Mouse (Mus musculus) spleen, adult 2 months (tissue): ENCODE measurements around the gene Teddm2. TPM values are rescaled to one million over a fixed set of nuclear protein-coding genes. Genes with fewer than 3 reads are reported as not detected.
"Not testable (repeated sequence)": the region's sequence is repeated elsewhere in the genome, so short reads cannot be mapped to it uniquely, and the experiment has no call there.

Experiments used
- DNase-seq, 2 experiments: peaks; one replicate each; pipeline versions ENCODE4 v3.0.0 to v3.0.0-alpha.2; 2012 to 2021; ENCODE audit warnings: low spot score in 2 of 2, low read depth in 1 of 2
- H3K27ac ChIP-seq: fragments of 200-500 bp; 2 replicates; pipeline ENCODE4 v1.5.1; 2012; ENCODE audit warnings: low read length, inconsistent platforms; ENCODE audit not compliant: insufficient read depth
- H3K27me3 ChIP-seq: fragments of 200-500 bp; 2 replicates; pipeline ENCODE4 v1.6.1; 2012; ENCODE audit warnings: mild to moderate bottlenecking, moderate library complexity, low read length, inconsistent platforms; ENCODE audit not compliant: control insufficient read depth, insufficient read depth
- H3K36me3 ChIP-seq: fragments of 200-500 bp; 2 replicates; pipeline ENCODE4 v1.6.1; 2012; ENCODE audit warnings: mild to moderate bottlenecking, low read length, inconsistent platforms; ENCODE audit not compliant: control insufficient read depth, insufficient read depth
- H3K4me1 ChIP-seq: fragments of 200-500 bp; 2 replicates; pipeline ENCODE4 v1.6.1; 2011; ENCODE audit warnings: inconsistent platforms; ENCODE audit not compliant: control insufficient read depth, insufficient read depth, insufficient read length
- H3K4me3 ChIP-seq: fragments of 200-500 bp; 2 replicates; pipeline ENCODE4 v1.5.1; 2011; ENCODE audit warnings: mild to moderate bottlenecking, inconsistent platforms; ENCODE audit not compliant: insufficient read depth, insufficient read length; ENCODE audit errors: extremely low read depth
- CTCF ChIP-seq: fragments of 200-500 bp; IDR thresholded peaks from 2 replicates; pipeline ENCODE4 v1.5.1; 2011; ENCODE audit warnings: mild to moderate bottlenecking, inconsistent platforms; ENCODE audit not compliant: insufficient read depth, insufficient read length, insufficient replicate concordance; ENCODE audit errors: extremely low read depth
- POLR2A ChIP-seq: fragments of 200-500 bp; IDR thresholded peaks from 2 replicates; pipeline ENCODE4 v1.6.1; 2011; ENCODE audit warnings: low read depth, low read length, inconsistent platforms
- WGBS: fragments of 180-500 bp; shearing (Covaris S2); methylation state at CpG from one replicate; pipeline ENCODE4 v1.1.7; 2018; 5-methylcytosine and 5-hydroxymethylcytosine counted together
- polyA plus RNA-seq: library from polyadenylated mRNA; depleted of rRNA; stranded (reverse); fragments of >200 nt; gene quantifications from 2 replicates; pipeline ENCODE4 v1.2.3, GENCODE M21; 2012

Teddm2 gene
- polyA plus RNA-seq, 1 experiment, result 0.32 TPM

DNA sequence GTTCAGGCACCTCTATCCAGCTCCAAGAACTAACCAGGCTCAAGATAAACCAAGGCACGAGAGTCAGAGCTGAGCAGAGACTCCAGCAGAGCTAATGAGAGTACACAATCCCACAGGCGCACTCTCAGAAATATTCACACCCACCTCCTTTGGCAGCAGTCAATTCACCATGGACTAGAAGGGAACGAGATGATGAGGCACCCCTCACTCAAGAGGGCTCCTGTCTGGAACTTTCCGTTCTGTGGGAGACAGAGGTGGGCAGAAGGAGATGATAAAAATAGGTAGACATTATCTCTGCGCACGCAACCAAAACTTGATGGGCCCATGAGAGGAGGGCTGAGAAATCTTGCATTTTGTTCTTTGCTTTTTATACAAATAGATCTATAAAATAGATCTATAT, 26.0 kb downstream of the Teddm2 start, which contains the start of gene Teddm1b:
Gene Teddm1b, plus strand, starts transcription at position 301 of the 400 bp plus-strand sequence.
- no peaks in the 10 kb centered on the region for H3K27me3 ChIP-seq
- no peaks in the 10 kb centered on the region for H3K36me3 ChIP-seq
- H3K4me3 ChIP-seq, result no peak within 1 kb of the TSS
- no peak for DNase-seq
- H3K27ac ChIP-seq, result no peak within 1 kb of the TSS
- TF ChIP-seq POLR2A (no peak), CTCF (no peak)
- 90% methylated on average over 6 of the region's 6 CpGs for WGBS
- no peaks in the 10 kb centered on the region for H3K4me1 ChIP-seq

DNA sequence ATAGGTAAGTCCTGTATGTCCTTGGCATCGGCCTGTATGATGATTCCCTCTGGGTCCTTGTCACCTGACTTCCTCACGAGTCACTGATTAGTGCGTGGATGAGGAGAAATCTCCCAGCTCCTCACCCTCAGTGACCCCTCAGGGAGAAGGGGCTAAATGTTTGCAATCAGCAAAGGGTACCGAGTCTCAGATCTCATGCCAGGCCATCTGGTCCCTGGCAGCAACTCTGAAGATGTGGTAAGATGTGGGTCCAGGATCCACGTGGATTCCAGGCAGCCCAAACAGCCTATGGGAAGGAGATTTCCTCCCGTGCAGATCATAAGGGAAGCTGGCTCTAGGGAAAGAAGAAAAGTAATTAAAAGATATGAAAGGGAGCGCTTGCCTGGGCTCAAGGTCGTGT, 44.1 kb downstream of the Teddm2 start:
- Histone ChIP-seq H3K27me3 (no peaks in the 10 kb centered on the region), H3K36me3 (no peaks in the 10 kb centered on the region), H3K27ac (no peak overlapping the region), H3K4me3 (no peak overlapping the region), H3K4me1 (no peaks in the 10 kb centered on the region)
- no peak for TF ChIP-seq POLR2A
- TF ChIP-seq CTCF, result no peak
- WGBS, result 83% methylated on average over 8 of the region's 8 CpGs
- no peak for DNase-seq

DNA sequence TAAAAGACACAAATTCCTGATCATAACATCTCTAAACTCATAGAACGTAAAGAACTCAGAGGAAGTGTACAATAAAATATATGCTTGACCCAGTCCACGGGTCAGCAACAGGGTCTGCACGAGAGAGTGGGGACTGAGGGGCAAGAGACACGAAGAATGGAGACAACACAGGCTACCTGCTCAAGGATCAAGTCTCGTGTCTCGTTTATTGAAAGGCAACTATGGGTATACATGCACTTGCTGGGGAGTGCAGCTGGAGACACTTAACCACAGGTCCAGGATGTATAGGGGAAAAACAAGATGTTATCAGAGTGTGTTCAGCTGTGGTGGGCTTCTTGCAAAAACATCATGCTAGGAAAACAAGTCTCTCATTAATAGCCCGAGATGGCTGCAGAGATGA, 47.3 kb downstream of the Teddm2 start:
- not testable (repeated sequence) for H3K27me3 ChIP-seq, H3K4me3 ChIP-seq, H3K4me1 ChIP-seq, H3K27ac ChIP-seq, H3K36me3 ChIP-seq, DNase-seq
- 38% methylated on average over 7 of the region's 7 CpGs for WGBS

DNA sequence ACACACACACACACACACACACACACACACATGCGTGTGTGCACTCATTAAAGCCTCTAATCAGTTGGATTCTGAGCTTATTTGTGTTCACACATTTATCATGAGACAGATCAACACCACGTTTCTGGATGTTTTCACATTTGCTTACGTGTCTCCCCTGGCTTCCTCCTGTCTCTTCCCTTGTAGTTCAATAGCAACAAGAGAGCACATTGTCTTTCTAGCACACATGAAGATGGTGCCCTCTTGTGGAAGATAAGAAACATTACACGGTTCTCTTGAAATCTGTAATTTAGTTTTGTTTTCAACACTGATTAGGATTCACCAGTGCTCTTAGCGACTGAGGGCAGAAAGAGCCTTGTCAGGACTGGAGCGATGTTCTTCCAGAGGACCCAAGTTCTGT, 53.2 kb downstream of the Teddm2 start:
- Histone ChIP-seq H3K27me3 (no peaks in the 10 kb centered on the region), H3K27ac (no peak overlapping the region), H3K4me3 (no peak overlapping the region), H3K4me1 (no peaks in the 10 kb centered on the region), H3K36me3 (no peaks in the 10 kb centered on the region)
- TF ChIP-seq POLR2A, result no peak
- no peak for TF ChIP-seq CTCF
- 18% methylated on average over 6 of the region's 6 CpGs for WGBS
- peak in 1 of 2 experiments; percentile 14 for DNase-seq

DNA sequence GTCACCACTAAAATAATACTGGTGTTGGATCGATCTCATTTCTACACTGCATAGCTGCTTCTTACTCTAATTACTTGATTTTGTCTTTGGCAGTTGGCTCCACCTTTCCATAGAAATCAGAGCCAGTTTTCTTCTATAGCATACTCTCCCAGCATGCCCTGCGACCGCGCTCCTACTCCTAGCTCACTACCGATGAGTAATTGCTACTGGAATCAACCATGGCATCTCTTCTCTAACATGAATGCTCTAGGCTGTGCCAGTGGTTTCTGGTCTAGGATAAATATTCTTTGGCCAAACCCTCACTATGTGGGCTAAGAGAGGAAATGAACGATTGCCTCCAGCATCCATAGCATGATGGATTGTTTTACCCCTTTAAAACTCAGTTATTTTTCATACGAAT, 53.6 kb downstream of the Teddm2 start:
- Histone ChIP-seq H3K27ac (no peak overlapping the region), H3K4me1 (no peaks in the 10 kb centered on the region), H3K36me3 (no peaks in the 10 kb centered on the region), H3K27me3 (no peaks in the 10 kb centered on the region), H3K4me3 (no peak overlapping the region)
- no peak for TF ChIP-seq CTCF
- TF ChIP-seq POLR2A, result no peak
- 80% methylated on average over 7 of the region's 7 CpGs for WGBS
- DNase-seq, result no peak

DNA sequence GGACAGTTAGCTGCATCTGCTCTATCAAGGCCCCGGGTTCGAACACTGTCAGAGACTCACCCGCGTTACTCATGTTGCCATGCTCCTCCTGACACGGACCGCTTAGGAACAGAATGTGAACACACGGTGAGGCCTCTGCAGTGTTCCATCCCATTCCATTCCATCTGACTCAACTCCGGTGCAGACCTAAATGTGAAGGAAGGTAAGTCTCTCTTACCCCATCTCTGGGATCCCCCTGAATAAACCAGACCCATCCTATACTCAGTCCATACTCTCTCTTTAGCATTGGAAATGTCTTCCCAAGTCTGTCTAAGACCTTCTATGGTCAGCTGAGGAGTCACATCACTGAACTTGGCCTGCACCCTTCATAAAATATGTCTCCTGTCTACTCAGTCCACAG, 56.0 kb downstream of the Teddm2 start, which contains the start of gene Rgsl1:
Gene Rgsl1, minus strand, starts transcription at position 101 of the 400 bp plus-strand sequence.
- Histone ChIP-seq H3K27ac (no peak within 1 kb of the TSS), H3K36me3 (no peaks in the 10 kb centered on the region), H3K27me3 (no peaks in the 10 kb centered on the region), H3K4me3 (no peak within 1 kb of the TSS), H3K4me1 (no peaks in the 10 kb centered on the region)
- DNase-seq, result no peak
- TF ChIP-seq POLR2A (no peak), CTCF (no peak)
- 92% methylated on average over 8 of the region's 8 CpGs for WGBS

DNA sequence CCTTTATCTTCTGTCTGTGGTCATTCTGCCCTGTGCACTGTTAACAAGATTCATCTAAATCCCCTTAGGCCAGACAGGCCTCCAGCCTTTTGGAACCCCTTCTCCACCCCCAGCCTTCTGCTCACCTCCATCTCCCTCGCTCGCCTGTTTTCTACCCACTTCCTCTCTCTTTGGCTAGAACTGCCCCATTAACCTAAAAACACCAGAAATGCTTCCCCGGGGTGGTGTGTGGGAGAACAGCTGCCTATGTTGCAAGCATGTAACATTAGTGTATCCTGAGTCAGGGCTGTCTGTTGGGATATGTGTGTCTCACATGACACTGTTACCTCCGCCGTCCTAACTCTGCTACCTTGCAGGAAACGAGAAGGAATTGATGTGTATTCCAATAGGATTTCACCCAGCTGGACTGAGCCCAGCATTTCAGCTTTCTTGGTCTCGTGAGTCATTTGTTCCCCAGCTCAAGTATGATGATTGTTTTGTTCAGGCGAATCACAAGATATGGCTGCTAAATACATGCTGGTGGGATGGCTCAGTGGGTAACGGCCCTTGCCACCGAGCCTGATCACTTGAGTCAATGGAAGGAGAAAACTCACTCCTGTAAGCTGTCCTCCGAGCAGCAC, 57.8 kb downstream of the Teddm2 start:
- H3K4me3 ChIP-seq, result no peak overlapping the region
- WGBS, result 60% methylated on average over 11 of the region's 11 CpGs
- no peak overlapping the region for H3K27ac ChIP-seq
- H3K4me1 ChIP-seq, result no peaks in the 10 kb centered on the region
- DNase-seq, result no peak
- no peaks in the 10 kb centered on the region for H3K36me3 ChIP-seq
- TF ChIP-seq CTCF (no peak), POLR2A (no peak)
- H3K27me3 ChIP-seq, result no peaks in the 10 kb centered on the region
